Mouse (Mus musculus) WW6 (cell line): ENCODE results near the gene Stk33.
A peak's percentile ranks its signal among the peaks of the same experiment; 100 is the strongest.
"Not testable (repeated sequence)": the region's sequence is repeated elsewhere in the genome, so short reads cannot be mapped to it uniquely, and the experiment has no call there.

Experiments
- DNase-seq: peaks from one replicate; pipeline ENCODE4 v3.0.0-alpha.2; 2013; ENCODE audit warnings: low read depth, low spot score

Gene Stk33

DNA sequence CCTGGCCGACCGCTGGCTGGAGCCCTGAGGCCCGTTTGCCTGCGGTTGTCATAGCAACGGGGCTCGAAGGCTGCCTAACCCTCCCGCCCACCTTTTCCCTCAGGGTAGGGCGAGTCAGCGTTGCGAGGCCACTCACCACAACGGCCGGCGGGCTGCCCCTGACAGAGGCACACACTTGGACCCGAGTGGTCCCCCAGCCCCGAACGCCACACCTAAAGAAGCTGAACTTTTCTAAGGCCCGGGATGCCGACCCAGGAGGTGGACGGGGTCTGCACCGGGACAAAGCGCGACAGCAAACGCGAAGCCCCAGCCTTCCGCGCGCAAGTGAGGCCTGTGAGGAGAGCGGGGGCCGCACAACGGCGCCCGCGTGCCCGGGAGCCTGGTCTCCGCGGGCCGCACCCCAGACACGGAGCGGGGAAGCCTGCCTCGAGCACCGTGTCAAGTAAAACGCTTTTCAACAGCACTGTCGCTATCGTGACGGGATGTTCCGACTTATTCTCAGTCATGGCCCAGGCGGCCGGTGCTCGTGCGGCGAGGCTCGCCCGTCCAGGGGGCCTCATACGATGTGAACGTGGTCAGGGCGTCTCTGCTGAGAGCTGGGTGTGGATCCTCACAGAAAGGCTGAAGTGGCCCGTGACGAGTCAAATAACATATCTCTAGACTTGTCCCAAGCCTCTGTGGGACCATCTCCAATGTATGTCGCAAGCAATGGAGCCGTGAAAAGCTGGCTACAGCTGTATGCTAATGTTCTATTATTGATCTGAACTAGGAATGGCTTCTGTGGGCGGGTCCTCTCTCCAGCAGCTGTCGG, at the start of gene Stk33:
Stk33 (minus strand) TSS at position 301 of the 811 bp plus-strand sequence.
- DNase-seq, result peak; percentile 40

DNA sequence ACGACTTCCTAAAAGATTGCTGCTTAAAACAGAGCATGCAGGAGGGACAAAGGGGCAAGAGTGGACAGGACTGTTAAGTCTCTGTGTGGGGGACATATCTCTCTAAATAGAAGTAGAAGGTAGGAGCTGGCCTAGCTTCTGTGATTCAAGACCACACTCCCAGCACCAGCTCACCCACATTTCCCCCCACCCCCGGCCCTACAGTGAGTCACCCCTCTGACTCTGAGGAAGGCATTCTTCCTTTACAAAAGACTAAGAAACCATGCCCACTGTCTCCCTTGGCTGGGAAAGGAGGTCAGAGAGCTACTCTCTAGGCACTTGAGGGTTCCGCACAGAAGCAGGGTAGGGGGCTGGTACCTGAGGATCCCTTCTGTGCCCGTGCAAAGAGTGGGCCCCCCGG, 45.3 kb upstream of the Stk33 start:
- DNase-seq, result no peak

DNA sequence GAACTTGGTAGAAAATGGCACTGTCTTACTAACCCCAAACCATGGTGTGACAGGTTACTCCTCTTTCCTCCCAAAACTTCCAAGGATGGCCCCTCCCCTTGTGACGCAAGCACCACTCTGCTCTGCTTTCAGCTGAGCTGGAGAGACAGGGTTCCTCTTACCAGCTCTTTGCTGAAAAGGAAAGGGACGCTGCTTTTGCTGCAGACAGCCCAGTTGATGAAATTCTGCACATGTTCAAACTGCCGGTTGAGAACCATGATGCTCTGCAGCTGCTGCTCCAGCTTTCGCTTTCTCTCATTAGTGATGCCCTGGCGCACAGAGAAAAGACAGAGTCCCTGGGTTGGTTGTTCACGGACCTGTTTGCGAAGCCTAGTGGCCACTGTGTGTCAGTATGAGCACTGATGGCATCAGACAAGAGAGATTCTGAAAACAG, 41.9 kb upstream of the Stk33 start:
- DNase-seq, result no peak

DNA sequence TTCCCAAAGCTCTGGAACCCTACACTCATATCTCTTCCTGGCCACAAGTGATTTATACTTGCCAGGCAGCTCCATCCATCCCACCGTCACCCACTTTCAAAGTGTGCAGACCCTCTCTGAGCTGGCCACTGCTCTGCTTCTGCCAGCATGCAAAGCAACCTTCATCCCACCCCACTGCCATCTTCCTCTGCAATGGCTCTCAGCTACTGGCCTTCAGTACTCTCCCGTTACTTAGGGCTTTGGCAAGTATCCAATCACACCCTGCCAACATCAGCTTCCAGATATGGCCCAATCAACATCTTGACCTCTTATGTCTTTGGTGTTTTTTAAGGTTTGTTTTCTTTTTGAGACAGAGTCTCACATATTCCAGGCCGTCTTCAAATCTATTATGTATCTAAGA, 39.0 kb upstream of the Stk33 start:
- no peak for DNase-seq

DNA sequence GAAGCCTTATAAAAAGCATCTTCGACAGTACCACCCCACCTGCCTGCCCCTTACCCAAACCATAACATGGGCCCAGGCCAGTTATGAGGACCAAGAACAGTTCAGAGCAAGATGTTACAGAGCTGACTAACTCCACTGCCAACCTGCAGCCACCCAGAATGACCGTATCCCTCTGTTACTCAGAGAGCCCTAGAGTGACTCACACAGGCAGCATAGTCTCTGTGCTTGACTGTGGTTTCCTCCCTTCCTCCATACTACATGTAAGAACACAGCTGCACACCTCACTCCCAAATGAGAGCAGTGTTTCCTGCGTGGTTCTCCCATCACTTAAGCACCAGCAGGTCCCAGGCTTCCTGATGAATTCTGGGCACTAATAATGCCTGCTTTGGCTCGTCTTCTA, 31.8 kb upstream of the Stk33 start:
- no peak for DNase-seq

DNA sequence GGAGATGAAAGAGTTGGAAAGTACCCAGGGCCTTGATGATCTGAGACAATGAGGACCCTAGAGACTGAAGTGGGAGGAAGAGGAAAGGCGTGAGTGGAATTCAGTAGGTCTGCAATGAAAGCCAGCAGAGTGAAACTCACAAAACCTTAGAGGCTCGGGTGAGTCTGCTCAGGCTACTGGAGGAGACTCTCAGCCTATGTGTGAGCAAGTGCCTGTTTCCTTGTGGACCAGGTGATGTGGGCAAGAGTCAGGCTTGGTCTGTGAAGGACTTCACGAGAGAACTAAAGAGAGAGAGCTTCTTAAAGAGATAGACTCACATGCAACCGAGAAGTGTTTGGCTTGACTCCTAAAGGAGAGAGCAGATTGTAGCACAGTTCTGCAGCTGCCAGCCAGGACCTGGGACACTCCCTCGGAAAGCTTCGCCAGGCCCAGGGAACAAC, 29.4 kb upstream of the Stk33 start:
- DNase-seq, result no peak

DNA sequence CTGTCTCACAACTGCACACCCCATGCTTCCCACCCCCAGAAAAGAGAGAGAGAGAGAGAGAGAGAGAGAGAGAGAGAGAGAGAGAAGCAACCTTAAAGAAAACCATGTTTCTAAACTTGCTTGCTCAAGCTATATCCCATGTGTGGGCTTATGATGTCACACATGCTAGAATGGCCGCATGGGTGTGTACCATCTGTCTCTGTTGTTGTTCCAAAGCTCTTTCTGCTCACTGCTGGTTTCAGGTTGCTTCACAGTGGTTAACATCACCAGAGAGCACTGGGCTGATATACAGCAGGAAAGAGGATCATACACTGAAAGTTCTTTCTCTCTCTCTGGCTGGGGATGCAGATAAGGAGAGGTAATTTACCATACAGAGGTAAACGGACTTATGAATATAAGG, 28.7 kb upstream of the Stk33 start:
- no peak for DNase-seq

DNA sequence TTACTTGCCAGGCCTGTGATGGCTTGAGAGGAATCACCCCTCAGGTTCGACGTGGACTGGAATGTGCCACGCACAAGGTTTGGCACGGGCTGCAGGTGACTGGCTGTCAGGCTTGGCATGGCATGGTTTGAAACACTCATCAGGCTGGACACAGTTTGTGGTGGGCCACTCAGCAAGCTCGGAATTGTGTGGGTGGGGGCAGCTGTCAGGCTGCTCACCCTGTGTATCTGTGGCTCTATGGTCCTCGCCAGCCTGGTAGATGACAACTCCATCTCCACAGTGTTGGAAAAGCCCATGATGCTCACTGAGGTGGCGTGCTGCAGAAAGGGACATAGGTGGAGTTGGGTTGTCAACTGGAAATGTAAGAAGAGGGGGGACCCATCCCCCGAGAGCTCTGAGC, 21.8 kb upstream of the Stk33 start:
- DNase-seq, result no peak

DNA sequence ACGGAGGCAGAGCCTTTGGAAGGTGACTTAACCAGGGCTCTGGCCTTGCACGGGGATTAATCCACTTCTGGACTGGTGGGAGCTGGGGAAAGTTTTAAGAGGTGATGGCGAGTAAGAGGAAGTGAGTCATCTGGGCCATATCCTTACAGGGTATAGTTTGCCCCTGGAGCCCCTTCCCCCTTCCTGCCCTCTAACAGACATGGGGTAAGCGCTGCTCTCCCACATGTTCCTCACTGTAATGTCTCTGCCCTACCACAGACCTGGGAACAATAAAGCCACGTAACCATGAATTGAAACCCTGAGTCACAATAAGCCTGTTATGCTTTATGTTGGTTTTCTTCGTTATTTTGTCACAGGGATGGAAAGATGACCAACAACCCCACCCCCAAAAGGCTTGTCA, 17.7 kb upstream of the Stk33 start:
- no peak for DNase-seq

DNA sequence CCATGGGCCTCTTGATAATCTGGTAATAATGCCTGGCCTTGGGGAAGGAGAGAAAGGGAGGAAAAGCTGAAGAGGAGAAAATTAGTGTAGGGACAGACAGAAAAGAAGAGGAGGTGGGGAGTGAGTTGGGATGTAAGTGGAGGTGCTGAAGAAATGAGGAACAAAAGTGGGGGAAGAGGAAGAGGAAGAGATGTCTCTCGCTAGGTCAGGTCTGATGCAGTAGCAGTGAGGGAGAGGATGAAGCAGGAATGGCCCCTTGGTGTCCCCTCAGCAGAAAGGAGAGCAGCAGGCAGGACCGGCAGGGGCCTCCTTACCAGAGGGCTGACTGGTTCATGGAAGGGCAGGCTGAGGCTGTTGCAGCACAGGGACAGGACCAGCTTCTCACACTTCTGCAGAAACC, 16.9 kb upstream of the Stk33 start:
- no peak for DNase-seq

DNA sequence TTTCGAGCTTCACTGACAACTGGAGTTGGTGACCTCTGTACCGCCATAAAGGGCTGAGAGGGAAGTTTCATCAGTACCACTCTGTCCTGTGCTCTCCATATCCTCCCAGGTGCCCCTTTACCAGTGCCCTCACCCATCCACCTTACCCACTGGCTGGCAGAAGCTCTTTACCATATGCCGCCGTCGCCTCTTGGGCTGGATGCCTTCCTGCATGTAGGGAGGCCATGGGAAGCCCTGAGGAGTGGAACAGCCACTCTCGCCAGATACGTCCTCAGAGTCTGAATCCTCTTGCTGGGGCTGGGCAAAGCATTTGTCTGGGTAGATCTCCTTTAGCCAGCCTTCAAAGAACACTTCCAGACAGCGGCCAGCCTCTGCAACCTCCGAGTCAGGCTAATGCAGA, 16.0 kb upstream of the Stk33 start:
- no peak for DNase-seq

DNA sequence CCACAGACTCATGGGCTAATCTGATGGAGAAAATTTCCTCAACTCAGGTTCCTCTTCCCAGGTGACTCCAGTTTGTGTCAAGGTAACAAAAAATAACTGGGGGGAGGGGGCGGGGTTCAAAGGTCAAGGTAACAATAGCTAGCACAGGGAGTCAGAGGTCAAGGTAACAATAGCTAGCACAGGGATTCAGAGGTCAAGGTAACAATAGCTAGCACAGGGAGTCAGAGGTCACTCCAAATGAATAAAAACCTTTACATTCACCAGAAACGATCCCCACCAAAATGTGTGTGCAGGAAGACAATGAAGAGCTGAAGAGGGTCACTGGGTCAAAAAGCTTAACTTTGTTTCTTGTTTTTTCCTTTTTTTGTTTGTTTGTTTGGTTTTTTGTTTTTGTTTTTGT, 9.2 kb upstream of the Stk33 start:
- DNase-seq, result no peak

DNA sequence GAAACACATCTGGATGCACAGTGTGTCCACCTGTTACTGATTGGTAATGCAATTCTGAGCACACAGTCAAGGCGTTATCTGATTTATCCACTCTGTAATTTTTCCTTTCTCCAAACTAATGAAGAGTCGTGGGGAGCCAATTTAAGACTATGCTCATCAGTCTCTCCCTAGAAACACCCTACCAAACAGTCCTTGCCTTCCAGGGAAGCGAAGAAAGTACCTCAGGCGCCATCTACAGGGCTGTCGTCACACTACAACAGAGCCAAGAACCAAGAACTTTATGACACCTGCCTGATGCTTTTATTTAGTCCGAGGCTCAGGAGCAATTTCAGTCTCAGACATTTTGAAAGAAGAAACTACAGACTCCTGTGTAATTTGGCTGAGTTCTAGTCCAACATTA, 6.1 kb upstream of the Stk33 start:
- DNase-seq, result peak; percentile 13

DNA sequence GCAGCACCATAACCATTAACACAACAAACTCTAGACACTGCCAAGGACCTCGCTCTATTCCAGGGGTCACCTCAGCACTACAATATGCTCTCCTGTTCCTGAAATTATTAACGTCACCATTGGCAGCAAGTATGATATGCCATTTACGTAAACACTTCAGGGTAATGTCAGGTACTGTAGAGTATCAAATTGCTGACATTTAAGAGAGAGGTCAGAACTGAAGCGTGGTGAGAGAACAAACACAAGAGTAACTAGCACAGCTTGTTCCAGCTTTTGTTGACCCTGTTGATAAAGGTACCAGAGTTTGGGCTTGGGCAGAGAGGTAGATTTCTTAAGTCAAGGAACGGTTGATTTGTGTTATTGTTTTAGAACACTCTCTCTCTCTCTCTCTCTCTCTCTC, 3.9 kb upstream of the Stk33 start:
- no peak for DNase-seq

DNA sequence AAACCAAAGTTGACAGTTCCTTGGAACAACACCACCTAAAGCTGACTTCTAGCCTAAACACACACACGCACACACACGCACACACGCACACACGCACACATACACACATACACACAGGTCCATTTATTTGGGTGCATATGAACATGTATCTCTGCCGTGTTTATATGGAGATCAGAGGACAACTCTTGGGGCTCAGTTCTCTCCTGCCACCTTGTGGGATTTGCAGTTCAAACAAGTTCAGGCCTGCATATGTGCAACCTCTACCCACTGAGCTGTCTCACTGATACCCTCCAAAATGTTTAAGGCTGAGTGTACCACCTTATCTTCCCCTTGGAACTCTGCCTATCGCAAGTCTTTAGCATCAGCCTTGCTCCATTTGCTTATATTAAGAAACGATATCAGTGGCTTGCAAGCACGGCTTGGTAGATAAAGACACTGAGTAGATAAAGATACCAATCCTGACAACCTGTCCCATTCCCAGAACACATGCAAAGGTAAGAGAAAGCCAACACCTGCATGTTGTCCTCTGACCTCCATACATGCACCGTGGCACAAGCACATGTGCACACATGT, 1.9 kb upstream of the Stk33 start:
- no peak for DNase-seq

DNA sequence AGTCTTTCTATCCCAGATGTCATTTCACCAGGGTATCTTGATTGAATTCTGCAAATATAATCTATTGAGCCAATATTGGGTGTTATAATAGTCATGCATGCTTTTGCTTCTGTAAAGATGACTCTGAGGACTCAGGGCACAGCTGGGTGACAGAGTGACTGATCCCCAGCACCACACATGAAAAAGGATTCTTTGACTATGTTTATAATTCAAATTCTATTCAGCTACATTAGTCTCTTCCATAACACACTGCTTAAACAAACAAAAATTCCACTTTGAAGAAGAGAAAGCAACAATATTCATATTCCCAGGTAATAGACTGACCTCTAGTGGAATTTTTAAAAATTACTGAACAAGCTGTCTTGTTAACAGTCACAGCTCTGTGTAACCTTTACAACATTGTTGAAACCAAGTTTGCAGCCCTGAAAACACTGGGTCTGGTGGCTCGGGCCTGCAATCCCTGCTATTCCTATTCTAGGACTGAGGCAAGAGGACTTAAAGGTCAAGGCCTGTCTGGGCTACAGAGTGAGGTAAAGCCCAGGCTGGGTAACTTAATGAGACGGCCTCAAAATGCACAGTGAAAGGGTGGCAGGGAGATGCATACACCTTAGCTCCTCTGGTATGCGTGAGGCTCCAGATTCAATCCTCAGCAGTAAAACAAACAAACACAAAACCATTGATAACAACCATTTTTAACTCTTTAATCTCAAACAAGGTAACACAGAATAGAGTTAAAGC, 14.3 kb downstream of the Stk33 start:
- DNase-seq, result no peak

DNA sequence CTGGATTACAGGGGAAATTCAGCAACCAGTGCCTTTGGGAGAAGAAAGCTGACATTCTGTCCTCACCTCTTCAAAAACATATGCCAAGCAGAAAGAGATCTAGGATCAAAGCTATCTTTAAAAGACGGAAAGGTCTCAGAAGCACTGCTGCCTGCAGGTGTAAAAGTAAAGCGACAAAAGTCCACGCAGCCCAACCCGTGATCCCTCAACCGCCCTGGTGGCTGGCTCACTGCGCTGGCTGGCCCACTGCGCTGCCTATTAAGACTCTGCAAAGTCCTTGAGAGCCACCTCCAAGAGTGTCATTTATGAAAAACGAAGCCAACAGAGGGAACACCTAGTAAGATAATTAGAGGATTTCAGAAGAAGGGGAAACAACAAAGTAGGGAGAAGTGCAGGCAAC, 16.1 kb downstream of the Stk33 start:
- no peak for DNase-seq

DNA sequence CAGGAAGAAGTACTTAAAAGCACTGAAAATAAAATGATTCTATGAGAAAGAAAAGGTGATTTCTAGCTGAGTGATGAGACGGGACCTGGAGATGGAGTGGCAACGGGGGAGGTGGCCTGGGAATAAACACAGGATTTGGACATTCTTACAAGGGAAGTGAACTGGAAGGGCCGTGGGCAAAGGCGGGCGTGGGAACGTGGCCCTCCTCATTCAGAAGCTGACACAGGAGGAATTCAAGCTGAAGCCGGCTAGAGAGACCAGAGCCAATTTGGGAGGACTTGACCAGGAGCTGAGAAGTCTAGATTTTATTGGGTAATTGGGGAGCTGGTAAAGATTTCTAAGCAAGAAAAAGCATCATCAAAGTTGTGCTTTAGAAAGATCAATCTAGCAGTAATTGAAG, 33.4 kb downstream of the Stk33 start:
- DNase-seq, result no peak

DNA sequence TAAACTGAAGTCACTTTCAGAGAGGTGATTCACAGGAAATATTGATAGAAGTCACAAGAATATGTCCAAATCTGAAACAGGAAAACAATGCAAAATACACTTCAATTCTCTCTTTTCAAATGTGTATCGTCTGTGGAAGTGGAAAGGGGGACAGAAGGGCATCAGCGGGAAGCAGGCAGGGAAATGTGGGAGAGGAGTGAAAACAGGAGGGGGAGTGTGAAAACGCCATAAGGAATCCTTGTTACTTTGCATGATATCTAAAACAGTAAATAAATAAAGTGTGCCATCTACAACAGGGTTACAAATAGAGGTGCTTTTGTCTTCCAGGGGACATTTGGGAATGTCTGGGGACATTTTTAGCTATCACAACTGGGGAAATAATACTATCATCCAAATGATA, 39.6 kb downstream of the Stk33 start:
- DNase-seq, result no peak

DNA sequence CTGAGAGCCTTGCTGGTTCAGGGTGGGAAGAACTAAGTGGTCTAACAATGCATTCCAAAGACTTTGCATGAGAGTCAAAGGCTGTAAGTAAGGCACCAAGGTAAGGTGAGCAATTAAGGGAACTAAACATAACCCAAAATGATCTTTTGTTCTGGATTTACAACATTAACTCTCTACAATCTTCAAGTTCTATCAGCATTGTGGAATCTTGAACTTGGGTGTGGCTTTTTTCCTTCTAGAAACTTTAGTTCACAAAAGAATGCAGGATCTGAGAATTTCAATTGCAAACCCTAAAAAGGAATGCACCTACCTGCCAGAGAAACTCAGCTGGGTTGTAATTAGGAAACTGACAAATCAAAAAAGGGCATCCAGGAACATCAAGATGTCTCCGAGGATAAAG, 57.8 kb downstream of the Stk33 start:
- DNase-seq, result peak; percentile 7

DNA sequence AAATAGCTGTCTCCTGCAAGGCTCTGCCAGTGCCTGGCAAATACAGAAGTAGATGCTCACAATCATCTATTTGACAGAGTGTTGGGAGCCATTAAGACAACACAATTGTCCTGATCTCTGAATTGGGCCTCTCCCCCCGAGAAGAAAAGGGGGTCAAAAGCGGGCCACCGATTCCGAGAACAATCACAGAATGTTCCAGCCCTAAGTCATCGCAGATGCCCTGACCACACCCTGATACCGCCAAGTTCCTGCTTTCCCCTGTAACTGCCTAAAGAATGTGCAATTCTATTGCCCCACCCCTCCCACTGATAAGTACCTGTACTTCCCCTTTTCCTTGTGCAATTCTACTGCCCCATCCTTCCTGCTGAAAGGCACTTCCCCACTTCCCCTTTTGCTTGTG, 65.3 kb downstream of the Stk33 start:
- not testable (repeated sequence) for DNase-seq

DNA sequence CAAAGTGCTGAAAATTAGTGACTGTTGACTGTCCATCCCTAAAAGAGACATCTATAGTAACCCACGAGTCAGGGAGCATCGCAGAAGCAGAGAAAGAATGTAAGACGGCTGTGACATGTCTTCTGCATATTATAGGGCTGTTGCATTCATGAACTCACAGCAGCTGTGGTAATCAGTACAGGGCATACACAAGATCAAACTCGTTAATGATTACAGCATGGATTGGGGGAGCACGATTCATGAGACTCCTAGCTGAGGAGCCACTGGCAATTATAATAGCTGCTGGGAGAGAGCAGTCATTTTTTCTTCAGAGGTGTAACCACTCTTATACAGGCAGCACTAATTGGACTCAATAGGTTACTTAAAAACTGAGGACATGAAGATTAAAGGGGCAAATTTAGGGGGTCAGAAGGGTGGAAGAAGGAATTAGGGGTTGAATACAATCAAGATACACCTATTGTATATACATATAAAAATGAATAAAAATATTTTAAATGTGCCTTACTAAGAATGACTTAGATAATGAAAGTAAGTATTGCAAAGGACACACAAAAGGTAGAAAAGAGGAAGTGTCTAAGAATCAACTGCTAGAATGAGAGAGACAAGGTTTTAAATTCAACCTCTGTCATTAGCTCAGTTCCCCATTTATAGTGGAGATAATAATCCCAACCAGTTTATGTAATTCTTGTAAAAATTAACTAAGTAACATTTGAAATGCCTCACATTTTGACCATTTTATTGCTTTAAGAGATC, 80.3 kb downstream of the Stk33 start:
- DNase-seq, result no peak
